Mouse (Mus musculus) midbrain, embryonic 10.5 days (tissue): ENCODE data around the gene Clec3b. TPM values are rescaled to one million over a fixed set of nuclear protein-coding genes. Genes with fewer than 3 reads are reported as not detected.

Source experiments
- DNase-seq: peaks from one replicate; pipeline ENCODE4 v3.0.0-alpha.2; 2017; ENCODE audit warnings: low spot score
- H3K27ac ChIP-seq: fragments of 300-500 bp; sonication (generic); replicated peaks from 2 replicates; pipeline ENCODE4 v1.5.1; 2016; ENCODE audit warnings: mild to moderate bottlenecking
- H3K27me3 ChIP-seq: fragments of 300-500 bp; sonication (generic); 2 replicates; pipeline ENCODE4 v1.6.1; 2016; ENCODE audit warnings: low read depth, mild to moderate bottlenecking; ENCODE audit not compliant: poor library complexity, severe bottlenecking
- H3K36me3 ChIP-seq: fragments of 300-500 bp; sonication (generic); 2 replicates; pipeline ENCODE4 v1.6.1; 2016; ENCODE audit warnings: mild to moderate bottlenecking, moderate library complexity
- H3K4me1 ChIP-seq: fragments of 300-500 bp; sonication (generic); 2 replicates; pipeline ENCODE4 v1.6.1; 2016
- H3K4me3 ChIP-seq: fragments of 300-500 bp; sonication (generic); 2 replicates; pipeline ENCODE4 v1.5.1; 2016; ENCODE audit warnings: mild to moderate bottlenecking, moderate library complexity
- H3K9me3 ChIP-seq: fragments of 300-500 bp; sonication (generic); replicated peaks from 2 replicates; pipeline ENCODE4 v1.6.1; 2016; ENCODE audit warnings: mild to moderate bottlenecking
- WGBS: fragments of 180-500 bp; shearing (Covaris S2); methylation state at CpG from one replicate; pipeline ENCODE4 v1.1.7; 2016; 5-methylcytosine and 5-hydroxymethylcytosine counted together
- polyA plus RNA-seq: library from polyadenylated mRNA; unstranded; fragments of >200 nt; fragmentation: Nextera tagmentation; extraction: Ambion mirVana; gene quantifications from 2 replicates; pipeline ENCODE4 v1.2.1, GENCODE M21; 2016

Gene Clec3b
- polyA plus RNA-seq, 1 experiment from 2014 or later: 0.20 TPM

DNA sequence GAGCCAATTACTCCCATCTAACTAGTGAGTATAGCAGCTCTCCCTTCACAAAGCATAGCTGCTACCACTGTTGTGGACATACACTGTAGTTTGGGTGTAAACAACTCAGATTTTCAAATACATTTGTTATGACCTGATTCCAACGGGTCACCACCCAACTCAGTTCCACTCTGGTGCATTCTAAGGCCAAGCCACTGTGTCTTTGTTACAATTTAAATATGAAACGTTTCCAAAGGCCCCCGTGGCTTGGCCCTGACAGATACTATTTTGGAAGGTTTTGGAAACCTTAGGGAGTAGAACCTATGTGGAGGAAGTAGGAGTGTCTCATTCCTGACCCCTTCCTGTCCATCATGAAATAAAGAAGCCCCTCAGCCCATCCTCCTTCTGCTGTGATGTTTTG is 49.4 kb downstream of the Clec3b start:
- Histone ChIP-seq H3K27me3 (no peaks in the 10 kb centered on the region), H3K36me3 (no peaks in the 10 kb centered on the region), H3K27ac (no peak overlapping the region), H3K4me1 (no peaks in the 10 kb centered on the region), H3K4me3 (no peak overlapping the region), H3K9me3 (no peaks in the 10 kb centered on the region)
- DNase-seq: no peak
- 72% methylated on average over 3 of the region's 3 CpGs for WGBS

DNA sequence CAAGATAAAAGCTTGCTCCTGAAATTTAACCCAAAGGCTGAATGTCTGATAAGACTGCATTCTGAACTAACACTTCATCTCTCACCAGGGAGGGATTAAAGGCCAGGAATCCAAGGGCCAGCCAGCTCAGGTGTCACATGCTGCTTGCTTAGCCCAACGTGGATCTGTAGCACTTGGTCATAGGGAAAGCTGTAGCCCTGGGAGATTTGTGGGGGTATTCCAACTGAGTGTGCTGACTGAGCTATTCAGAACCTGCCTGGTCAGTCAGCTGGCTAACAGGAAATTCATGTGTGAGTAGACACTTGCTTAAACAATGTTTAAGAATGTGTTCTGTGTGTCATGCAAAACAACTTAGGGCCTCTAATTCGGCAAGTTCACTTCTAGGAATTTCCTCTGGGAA is 55.8 kb downstream of the Clec3b start:
- no peak overlapping the region for H3K4me3 ChIP-seq
- H3K36me3 ChIP-seq: no peaks in the 10 kb centered on the region
- H3K27ac ChIP-seq: no peak overlapping the region
- no peaks in the 10 kb centered on the region for H3K9me3 ChIP-seq
- WGBS: 68% methylated on average over 2 of the region's 2 CpGs
- H3K27me3 ChIP-seq: no peaks in the 10 kb centered on the region
- no peak for DNase-seq
- no peaks in the 10 kb centered on the region for H3K4me1 ChIP-seq

DNA sequence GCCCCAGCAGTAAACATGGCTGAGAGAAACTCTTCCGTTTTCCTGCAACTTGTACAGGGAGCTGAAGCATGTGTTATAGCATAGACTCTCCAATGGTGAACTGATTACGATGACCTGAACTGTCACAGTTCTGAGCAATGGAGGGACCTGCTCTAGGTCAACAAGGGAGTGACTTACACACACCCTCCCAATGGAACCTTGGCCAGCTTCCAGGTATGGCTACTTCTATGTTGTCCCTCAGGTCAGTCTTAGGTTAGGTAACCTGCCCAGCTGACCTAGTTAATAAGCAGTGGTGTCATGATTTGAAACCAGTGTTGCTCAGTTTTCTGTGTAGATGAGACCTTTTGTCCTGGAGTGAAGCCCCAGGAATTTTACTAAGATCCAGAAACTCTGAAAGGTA is 56.2 kb downstream of the Clec3b start:
- Histone ChIP-seq H3K4me3 (no peak overlapping the region), H3K4me1 (no peaks in the 10 kb centered on the region), H3K27me3 (no peaks in the 10 kb centered on the region), H3K9me3 (no peaks in the 10 kb centered on the region), H3K36me3 (no peaks in the 10 kb centered on the region), H3K27ac (no peak overlapping the region)
- DNase-seq: no peak
- WGBS: 86% methylated on average over 2 of the region's 2 CpGs

Other genes starting within 250 kb of the Clec3b start
- 33.1 and 35.9 TPM in 2 replicates for gene Zfp105, start 227.9 kb upstream of the Clec3b start, polyA plus RNA-seq
- 22.8 and 23.4 TPM in 2 replicates for gene 1110059G10Rik, start 199.9 kb upstream of the Clec3b start, polyA plus RNA-seq
- gene Kif15, start 199.9 kb upstream of the Clec3b start, polyA plus RNA-seq: 88.7 and 88.9 TPM in 2 replicates
- gene Tmem42, start 129.6 kb upstream of the Clec3b start, polyA plus RNA-seq: 18.6 and 20.3 TPM in 2 replicates
- 0.68 and 0.70 TPM in 2 replicates for gene Tgm4, start 116.2 kb upstream of the Clec3b start, polyA plus RNA-seq
- 79.2 and 81.9 TPM in 2 replicates for gene Zdhhc3, start 37.7 kb upstream of the Clec3b start, polyA plus RNA-seq
- 138 and 157 TPM in 2 replicates for gene Exosc7, start 37.7 kb upstream of the Clec3b start, polyA plus RNA-seq
- gene Cdcp1, start 65.1 kb downstream of the Clec3b start, polyA plus RNA-seq: 0.47 and 0.48 TPM in 2 replicates
- gene Tmem158, start 109.8 kb downstream of the Clec3b start, polyA plus RNA-seq: 4.8 and 5.4 TPM in 2 replicates
- gene Lars2, start 216.0 kb downstream of the Clec3b start, polyA plus RNA-seq: 584 and 607 TPM in 2 replicates